ENCODE assay signal across 30 mouse cellular contexts in genomic region chr17:43040571-43040970, GRCm38 (mm10). TPM values are rescaled to one million over a fixed set of nuclear protein-coding genes. Genes with fewer than 3 reads are reported as not detected.
A peak's percentile ranks its signal among the peaks of the same experiment; 100 is the strongest.
DNase-seq lines count a peak whose midpoint lies in the region; ATAC-seq and TF ChIP-seq lines count a peak whose summit lies in the region.
"Had no signal": no experiment of that assay in that cellular context is flagged by ENCODE, and none has a peak within 500 bp of the region (broad histone marks: within the 10 kb centered on the region; RNA-seq: fewer than 3 reads in every experiment).

No protein-coding gene starts in this region.

- H3K27ac ChIP-seq in liver, embryonic 12.5 days: peak overlapping the region; percentile 27; the same call in 1 of the 2 replicates
- H3K27ac ChIP-seq in liver, postnatal 0 days (ENCODE audit: low read depth): no peak overlapping the region
- H3K27ac ChIP-seq: forebrain, embryonic 15.5 days; hindbrain, embryonic 10.5 days; intestine, embryonic 15.5 days; limb, embryonic 15.5 days; midbrain, embryonic 12.5 days had no signal

- TF ChIP-seq CTCF in liver, postnatal 0 days (IDR thresholded peaks at IDR 0.05; ENCODE audit: low read depth): no peak

- no peak overlapping the region for H3K9ac ChIP-seq in liver, embryonic 12.5 days
- no peak overlapping the region for H3K9ac ChIP-seq in liver, postnatal 0 days (replicated peaks)
- H3K9ac ChIP-seq: forebrain, embryonic 15.5 days; intestine, embryonic 15.5 days; limb, embryonic 15.5 days; lung, embryonic 14.5 days; midbrain, embryonic 12.5 days had no signal

- no peak for ATAC-seq in liver, embryonic 12.5 days
- no peak for ATAC-seq in liver, postnatal 0 days
- ATAC-seq in hematopoietic stem cell, adult 5-6 weeks (replicated peaks in 1 of 2; ENCODE audit: insufficient read depth in 1 of 2, low FRiP score in 2 of 2, low TSS enrichment in 1 of 2, low read depth in 1 of 2, poor library complexity in 2 of 2, severe bottlenecking in 2 of 2): peak; percentile 41 to 44; a peak in 1 of 4 replicates
- peak; percentile 47 for ATAC-seq in megakaryocyte progenitor cell, adult 5-6 weeks (replicated peaks; ENCODE audit: poor library complexity)
- ATAC-seq: forebrain, embryonic 15.5 days; hindbrain, embryonic 16.5 days; intestine, embryonic 15.5 days; Patski had no signal

- peaks cover 89% of the 10 kb centered on the region for H3K36me3 ChIP-seq in liver, embryonic 12.5 days
- peaks cover 50% of the 10 kb centered on the region for H3K36me3 ChIP-seq in liver, postnatal 0 days (replicated peaks; ENCODE audit: insufficient read depth, low read length)
- H3K36me3 ChIP-seq: G1E had no signal

- no peaks in the 10 kb centered on the region for H3K9me3 ChIP-seq in liver, embryonic 12.5 days (replicated peaks)
- no peaks in the 10 kb centered on the region for H3K9me3 ChIP-seq in liver, postnatal 0 days (ENCODE audit: low read length)
- H3K9me3 ChIP-seq: forebrain, embryonic 15.5 days; hindbrain, embryonic 10.5 days; intestine, embryonic 15.5 days; limb, embryonic 15.5 days; midbrain, embryonic 12.5 days had no signal

- WGBS in liver, embryonic 12.5 days (ENCODE audit: insufficient replicate concordance): 28% methylated on average over 3 of the region's 3 CpGs
- 40% methylated on average over 3 of the region's 3 CpGs for WGBS in liver, postnatal 0 days (ENCODE audit: insufficient replicate concordance)

- TF ChIP-seq EP300 in liver, postnatal 0 days (IDR thresholded peaks at IDR 0.05; ENCODE audit: low read depth): no peak

- H3K4me2 ChIP-seq in liver, embryonic 12.5 days: no peak overlapping the region
- H3K4me2 ChIP-seq in liver, postnatal 0 days (ENCODE audit: low read depth, low read length): no peak overlapping the region
- H3K4me2 ChIP-seq: forebrain, embryonic 15.5 days; heart, embryonic 11.5 days; intestine, embryonic 15.5 days; limb, embryonic 15.5 days; lung, embryonic 14.5 days; midbrain, embryonic 12.5 days had no signal

- peaks cover 57% of the 10 kb centered on the region for H3K4me1 ChIP-seq in liver, embryonic 12.5 days
- peaks cover 18% of the 10 kb centered on the region for H3K4me1 ChIP-seq in liver, postnatal 0 days (ENCODE audit: insufficient read depth)
- H3K4me1 ChIP-seq: forebrain, embryonic 15.5 days; hindbrain, embryonic 10.5 days; intestine, embryonic 15.5 days; limb, embryonic 15.5 days; midbrain, embryonic 12.5 days had no signal

- H3K4me3 ChIP-seq in liver, embryonic 12.5 days: no peak overlapping the region
- H3K4me3 ChIP-seq in liver, postnatal 0 days (ENCODE audit: low read depth, low read length): no peak overlapping the region
- H3K4me3 ChIP-seq: forebrain, embryonic 15.5 days; hindbrain, embryonic 10.5 days; intestine, embryonic 15.5 days; limb, embryonic 15.5 days; midbrain, embryonic 12.5 days had no signal

- H3K27me3 ChIP-seq in liver, embryonic 12.5 days (replicated peaks): no peaks in the 10 kb centered on the region
- no peaks in the 10 kb centered on the region for H3K27me3 ChIP-seq in liver, postnatal 0 days (ENCODE audit: insufficient read depth, low read length)
- H3K27me3 ChIP-seq: CH12.LX; forebrain, embryonic 15.5 days; intestine, embryonic 15.5 days; limb, embryonic 15.5 days; midbrain, embryonic 12.5 days; Patski had no signal

- DNase-seq in liver, postnatal 0 days: no peak
- DNase-seq in kidney, adult 8-10 months: no peak
- DNase-seq in right cerebral cortex, adult 18-20 months: no peak
- no peak for DNase-seq in urinary bladder, adult 18-20 months (ENCODE audit: low spot score in 2 of 2)
- DNase-seq: adrenal gland, adult 8-10 months; cerebellum, adult 8-10 months; cerebellum, postnatal 36 days; gastrocnemius, postnatal 10 days; heart, adult 11 months; kidney, adult 9 months; kidney, postnatal 36 days; left cerebral cortex, postnatal 4 days; lung, embryonic 14.5 days; lung, postnatal 36 days; right cerebral cortex, postnatal 14 days; spleen, adult 18-20 months; thymus, postnatal 25 days had no signal

RNA-seq across cellular contexts. Expression of gene Tnfrsf21, which starts 24.2 kb away (rescaled TPM):
- polyA plus RNA-seq in liver, embryonic 12.5 days (2016; fragmentation: Nextera tagmentation; extraction: Ambion mirVana): 41.9 and 43.1 TPM in 2 replicates
- 11.7 and 15.4 TPM in 2 replicates for polyA plus RNA-seq in liver, postnatal 0 days (2015; fragmentation: Nextera tagmentation; extraction: Ambion mirVana)
- total RNA-seq in hematopoietic stem cell, adult 5-6 weeks (2017): 53.9 and 56.3 TPM in 2 replicates
- 58.2 and 69.6 TPM in 2 replicates for total RNA-seq in megakaryocyte progenitor cell, adult 5-6 weeks (2015)
- 47.0 and 49.0 TPM in 2 replicates for total RNA-seq in megakaryocyte progenitor cell, adult 5-6 weeks (2017)
- total RNA-seq: CH12.LX, G1E had no signal
- polyA plus RNA-seq: G1E had no signal

Comparison
In these comparisons a context has a peak if more than half of its experiments do, and no peak if none do; other contexts are left out.
1. ATAC-seq: peak in hematopoietic stem cell, adult 5-6 weeks (2 of 2) and megakaryocyte progenitor cell, adult 5-6 weeks (single experiment); none in liver, embryonic 12.5 days (single experiment) and liver, postnatal 0 days (single experiment).